Mouse (Mus musculus): ENCODE measurements around the gene Sfr1. TPM values are rescaled to one million over a fixed set of nuclear protein-coding genes. Genes with fewer than 3 reads are reported as not detected.

Sfr1 gene
- polyA plus RNA-seq, 1 experiment from 2014 or later, result 145 TPM

- Histone ChIP-seq H3K36me3 (ENCODE audit: control insufficient read depth, insufficient read depth) (no peaks in the 10 kb centered on the region), H3K9ac (ENCODE audit: low read depth, low read length) (no peak overlapping the region), H3K9me3 (ENCODE audit: control insufficient read depth) (no peaks in the 10 kb centered on the region), H3K27me3 (replicated peaks; ENCODE audit: control insufficient read depth, insufficient read depth, low read length) (no peaks in the 10 kb centered on the region), H3K4me1 (replicated peaks; ENCODE audit: control insufficient read depth, insufficient read depth, low read length) (no peaks in the 10 kb centered on the region), H3K4me2 (replicated peaks; ENCODE audit: low read depth) (peak overlapping the region; percentile 2), H3K4me3 (ENCODE audit: low read depth, low read length) (no peak overlapping the region), H3K27ac (ENCODE audit: low read depth, low read length) (no peak overlapping the region)
- TF ChIP-seq CTCF (IDR thresholded peaks at IDR 0.05; ENCODE audit: low read depth), result no peak
- WGBS, result 63% methylated on average over 19 of the region's 19 CpGs
- no peak for ATAC-seq
Observed at GRCm38 (mm10) chr19:47755625-47756024, 24.1 kb downstream of the Sfr1 start.

GRCm38 (mm10) chr19:47777847-47778246 is 46.4 kb downstream of the Sfr1 start:
- no peaks in the 10 kb centered on the region for H3K4me1 ChIP-seq (replicated peaks; ENCODE audit: control insufficient read depth, insufficient read depth, low read length)
- ATAC-seq, result no peak
- WGBS, result 65% methylated on average over 6 of the region's 6 CpGs
- no peaks in the 10 kb centered on the region for H3K36me3 ChIP-seq (ENCODE audit: control insufficient read depth, insufficient read depth)
- H3K27me3 ChIP-seq (replicated peaks; ENCODE audit: control insufficient read depth, insufficient read depth, low read length), result no peaks in the 10 kb centered on the region
- H3K9me3 ChIP-seq (ENCODE audit: control insufficient read depth), result no peaks in the 10 kb centered on the region
- H3K4me3 ChIP-seq (ENCODE audit: low read depth, low read length), result no peak overlapping the region
- TF ChIP-seq CTCF (IDR thresholded peaks at IDR 0.05; ENCODE audit: low read depth), result no peak
- no peak overlapping the region for H3K9ac ChIP-seq (ENCODE audit: low read depth, low read length)
- no peak overlapping the region for H3K27ac ChIP-seq (ENCODE audit: low read depth, low read length)
- H3K4me2 ChIP-seq (replicated peaks; ENCODE audit: low read depth), result no peak overlapping the region

- Histone ChIP-seq H3K4me2 (replicated peaks; ENCODE audit: low read depth) (no peak overlapping the region), H3K36me3 (ENCODE audit: control insufficient read depth, insufficient read depth) (no peaks in the 10 kb centered on the region), H3K4me3 (ENCODE audit: low read depth, low read length) (no peak overlapping the region), H3K9me3 (ENCODE audit: control insufficient read depth) (no peaks in the 10 kb centered on the region), H3K27me3 (replicated peaks; ENCODE audit: control insufficient read depth, insufficient read depth, low read length) (no peaks in the 10 kb centered on the region), H3K4me1 (replicated peaks; ENCODE audit: control insufficient read depth, insufficient read depth, low read length) (no peaks in the 10 kb centered on the region), H3K9ac (ENCODE audit: low read depth, low read length) (no peak overlapping the region), H3K27ac (ENCODE audit: low read depth, low read length) (no peak overlapping the region)
- TF ChIP-seq CTCF (IDR thresholded peaks at IDR 0.05; ENCODE audit: low read depth), result no peak
- 86% methylated on average over 7 of the region's 7 CpGs for WGBS
- no peak for ATAC-seq
Observed at GRCm38 (mm10) chr19:47780145-47780544, 48.7 kb downstream of the Sfr1 start.

- no peaks in the 10 kb centered on the region for H3K36me3 ChIP-seq (ENCODE audit: control insufficient read depth, insufficient read depth)
- no peaks in the 10 kb centered on the region for H3K27me3 ChIP-seq (replicated peaks; ENCODE audit: control insufficient read depth, insufficient read depth, low read length)
- H3K9ac ChIP-seq (ENCODE audit: low read depth, low read length), result no peak overlapping the region
- no peak for ATAC-seq
- H3K4me1 ChIP-seq (replicated peaks; ENCODE audit: control insufficient read depth, insufficient read depth, low read length), result no peaks in the 10 kb centered on the region
- H3K27ac ChIP-seq (ENCODE audit: low read depth, low read length), result no peak overlapping the region
- TF ChIP-seq CTCF (IDR thresholded peaks at IDR 0.05; ENCODE audit: low read depth), result no peak
- no peak overlapping the region for H3K4me3 ChIP-seq (ENCODE audit: low read depth, low read length)
- no peaks in the 10 kb centered on the region for H3K9me3 ChIP-seq (ENCODE audit: control insufficient read depth)
- 77% methylated on average over 11 of the region's 11 CpGs for WGBS
- no peak overlapping the region for H3K4me2 ChIP-seq (replicated peaks; ENCODE audit: low read depth)
Observed at GRCm38 (mm10) chr19:47780972-47781371, 49.5 kb downstream of the Sfr1 start.

- H3K4me1 ChIP-seq (replicated peaks; ENCODE audit: control insufficient read depth, insufficient read depth, low read length), result no peaks in the 10 kb centered on the region
- H3K27ac ChIP-seq (ENCODE audit: low read depth, low read length), result no peak overlapping the region
- H3K36me3 ChIP-seq (ENCODE audit: control insufficient read depth, insufficient read depth), result no peaks in the 10 kb centered on the region
- H3K4me3 ChIP-seq (ENCODE audit: low read depth, low read length), result no peak overlapping the region
- WGBS, result 85% methylated on average over 6 of the region's 6 CpGs
- H3K27me3 ChIP-seq (replicated peaks; ENCODE audit: control insufficient read depth, insufficient read depth, low read length), result no peaks in the 10 kb centered on the region
- no peak overlapping the region for H3K9ac ChIP-seq (ENCODE audit: low read depth, low read length)
- TF ChIP-seq CTCF (IDR thresholded peaks at IDR 0.05; ENCODE audit: low read depth), result no peak
- no peak overlapping the region for H3K4me2 ChIP-seq (replicated peaks; ENCODE audit: low read depth)
- H3K9me3 ChIP-seq (ENCODE audit: control insufficient read depth), result no peaks in the 10 kb centered on the region
- ATAC-seq, result no peak
Observed at GRCm38 (mm10) chr19:47783898-47784297, 52.4 kb downstream of the Sfr1 start.

Small RNA genes lying within 50 kb of the gene (microRNA-seq; reads per million reads assigned to microRNA genes)
- not detected for gene Mir8090

Other genes starting within 250 kb of the Sfr1 start
- 11.4 and 14.9 TPM in 2 replicates for gene Stn1, start 194.2 kb upstream of the Sfr1 start, polyA plus RNA-seq (2015; fragmentation: Nextera tagmentation; extraction: Ambion mirVana)
- 8.8 and 10.0 TPM in 2 replicates for gene Slk, start 152.0 kb upstream of the Sfr1 start, polyA plus RNA-seq (2015; fragmentation: Nextera tagmentation; extraction: Ambion mirVana)
- gene Col17a1, start 39.6 kb upstream of the Sfr1 start, polyA plus RNA-seq (2015; fragmentation: Nextera tagmentation; extraction: Ambion mirVana), result 0.30 and 0.34 TPM in 2 replicates
- gene Gsto1, start 123.3 kb downstream of the Sfr1 start, polyA plus RNA-seq (2015; fragmentation: Nextera tagmentation; extraction: Ambion mirVana), result 742 and 817 TPM in 2 replicates
- gene Gsto2, start 133.9 kb downstream of the Sfr1 start, polyA plus RNA-seq (2015; fragmentation: Nextera tagmentation; extraction: Ambion mirVana), result 0.95 and 0.98 TPM in 2 replicates
- gene Cfap43, start 187.6 kb downstream of the Sfr1 start, polyA plus RNA-seq (2015; fragmentation: Nextera tagmentation; extraction: Ambion mirVana), result 0.16 and 0.22 TPM in 2 replicates
- 2.6 and 2.7 TPM in 2 replicates for gene Itprip, start 187.6 kb downstream of the Sfr1 start, polyA plus RNA-seq (2015; fragmentation: Nextera tagmentation; extraction: Ambion mirVana)
- gene Cfap58, start 206.0 kb downstream of the Sfr1 start, polyA plus RNA-seq (2015; fragmentation: Nextera tagmentation; extraction: Ambion mirVana), result not detected in 2 replicates